Mouse (Mus musculus) E14TG2a.4 (cell line): ENCODE results near the gene Creb3l1.

Source experiments
- H3K27me3 ChIP-seq: 2 replicates; pipeline ENCODE4 v1.6.1; 2014; ENCODE audit warnings: low read length, control low read depth; ENCODE audit not compliant: insufficient read depth
- H3K36me3 ChIP-seq: 2 replicates; pipeline ENCODE4 v1.6.1; 2014; ENCODE audit warnings: low read length, control low read depth; ENCODE audit not compliant: insufficient read depth
- H3K4me1 ChIP-seq: replicated peaks from 2 replicates; pipeline ENCODE4 v1.6.1; 2014; ENCODE audit warnings: low read depth, low read length, control low read depth
- H3K4me3 ChIP-seq: replicated peaks from 2 replicates; pipeline ENCODE4 v1.5.1; 2014; ENCODE audit warnings: mild to moderate bottlenecking, low read length
- H3K9me3 ChIP-seq: 2 replicates; pipeline ENCODE4 v1.6.1; 2014; ENCODE audit warnings: low read length, control low read depth
- CTCF ChIP-seq: conservative IDR thresholded peaks from 2 replicates; pipeline ENCODE4 v1.5.1; 2014; ENCODE audit warnings: low read length
- NANOG ChIP-seq: IDR thresholded peaks from 2 replicates; pipeline ENCODE4 v1.6.1; 2014; ENCODE audit warnings: borderline replicate concordance, low read length, mixed read lengths
- POU5F1 ChIP-seq: IDR thresholded peaks from 2 replicates; pipeline ENCODE4 v1.6.1; 2014; ENCODE audit warnings: low read length, borderline replicate concordance

Creb3l1 gene

GRCm38 (mm10) chr2:91944170-91944950 lies 79.9 kb downstream of the Creb3l1 start:
- H3K36me3 ChIP-seq, result peaks cover 33% of the 10 kb centered on the region
- H3K4me3 ChIP-seq, result peak overlapping the region; percentile 60
- TF ChIP-seq NANOG (no peak), CTCF (peak; percentile 88)
- H3K27me3 ChIP-seq, result no peaks in the 10 kb centered on the region
- no peaks in the 10 kb centered on the region for H3K9me3 ChIP-seq
- peaks cover 59% of the 10 kb centered on the region for H3K4me1 ChIP-seq

GRCm38 (mm10) chr2:91942356-91942755 lies 81.9 kb downstream of the Creb3l1 start:
- Histone ChIP-seq H3K4me1 (peaks cover 55% of the 10 kb centered on the region), H3K36me3 (peaks cover 53% of the 10 kb centered on the region)

GRCm38 (mm10) chr2:91939303-91939935 lies 84.9 kb downstream of the Creb3l1 start:
- H3K4me1 ChIP-seq, result peaks cover 57% of the 10 kb centered on the region
- H3K27me3 ChIP-seq, result no peaks in the 10 kb centered on the region
- peaks cover 76% of the 10 kb centered on the region for H3K36me3 ChIP-seq
- H3K4me3 ChIP-seq, result no peak overlapping the region
- no peaks in the 10 kb centered on the region for H3K9me3 ChIP-seq
- TF ChIP-seq POU5F1 (no peak), CTCF (no peak; the same call in 1 of the 2 replicates), NANOG (no peak)

More at GRCm38 (mm10) chr2:91942356-91942755, 81.9 kb downstream of the Creb3l1 start:
- H3K9me3 ChIP-seq, result no peaks in the 10 kb centered on the region
- no peak overlapping the region for H3K4me3 ChIP-seq
- TF ChIP-seq CTCF (peak; percentile 69), NANOG (no peak)
- H3K27me3 ChIP-seq, result no peaks in the 10 kb centered on the region

GRCm38 (mm10) chr2:91936154-91936553 lies 88.1 kb downstream of the Creb3l1 start:
- H3K36me3 ChIP-seq, result peaks cover 84% of the 10 kb centered on the region
- peaks cover 67% of the 10 kb centered on the region for H3K4me1 ChIP-seq
- H3K4me3 ChIP-seq, result no peak overlapping the region
- TF ChIP-seq POU5F1 (no peak), NANOG (no peak), CTCF (no peak)
- no peaks in the 10 kb centered on the region for H3K9me3 ChIP-seq
- no peaks in the 10 kb centered on the region for H3K27me3 ChIP-seq

- no peaks in the 10 kb centered on the region for H3K27me3 ChIP-seq
- H3K4me1 ChIP-seq, result peaks cover 78% of the 10 kb centered on the region
- peaks cover 72% of the 10 kb centered on the region for H3K36me3 ChIP-seq
- H3K4me3 ChIP-seq, result no peak overlapping the region
- no peaks in the 10 kb centered on the region for H3K9me3 ChIP-seq
- no peak for TF ChIP-seq POU5F1
- no peak for TF ChIP-seq CTCF
- no peak for TF ChIP-seq NANOG
Observed at GRCm38 (mm10) chr2:91934826-91935525, 89.3 kb downstream of the Creb3l1 start.

GRCm38 (mm10) chr2:91934016-91934415 lies 90.3 kb downstream of the Creb3l1 start:
- TF ChIP-seq NANOG (no peak), CTCF (no peak), POU5F1 (no peak)

GRCm38 (mm10) chr2:91933471-91933870 lies 90.8 kb downstream of the Creb3l1 start:
- Histone ChIP-seq H3K36me3 (peaks cover 57% of the 10 kb centered on the region), H3K9me3 (no peaks in the 10 kb centered on the region), H3K27me3 (peaks cover 9% of the 10 kb centered on the region), H3K4me3 (peak overlapping the region; percentile 76), H3K4me1 (peaks cover 89% of the 10 kb centered on the region)
- TF ChIP-seq POU5F1 (no peak), NANOG (no peak), CTCF (no peak)

More at GRCm38 (mm10) chr2:91934016-91934415, 90.3 kb downstream of the Creb3l1 start:
- no peaks in the 10 kb centered on the region for H3K9me3 ChIP-seq
- H3K36me3 ChIP-seq, result peaks cover 63% of the 10 kb centered on the region
- peak overlapping the region; percentile 76 for H3K4me3 ChIP-seq
- peaks cover 3% of the 10 kb centered on the region for H3K27me3 ChIP-seq
- peaks cover 88% of the 10 kb centered on the region for H3K4me1 ChIP-seq

GRCm38 (mm10) chr2:91932737-91933350 lies 91.5 kb downstream of the Creb3l1 start:
- TF ChIP-seq POU5F1 (no peak), CTCF (no peak), NANOG (no peak)
- Histone ChIP-seq H3K4me1 (peaks cover 89% of the 10 kb centered on the region), H3K9me3 (no peaks in the 10 kb centered on the region), H3K4me3 (peak overlapping the region; percentile 76), H3K36me3 (peaks cover 51% of the 10 kb centered on the region), H3K27me3 (peaks cover 15% of the 10 kb centered on the region)
